In the genomic region with DNA sequence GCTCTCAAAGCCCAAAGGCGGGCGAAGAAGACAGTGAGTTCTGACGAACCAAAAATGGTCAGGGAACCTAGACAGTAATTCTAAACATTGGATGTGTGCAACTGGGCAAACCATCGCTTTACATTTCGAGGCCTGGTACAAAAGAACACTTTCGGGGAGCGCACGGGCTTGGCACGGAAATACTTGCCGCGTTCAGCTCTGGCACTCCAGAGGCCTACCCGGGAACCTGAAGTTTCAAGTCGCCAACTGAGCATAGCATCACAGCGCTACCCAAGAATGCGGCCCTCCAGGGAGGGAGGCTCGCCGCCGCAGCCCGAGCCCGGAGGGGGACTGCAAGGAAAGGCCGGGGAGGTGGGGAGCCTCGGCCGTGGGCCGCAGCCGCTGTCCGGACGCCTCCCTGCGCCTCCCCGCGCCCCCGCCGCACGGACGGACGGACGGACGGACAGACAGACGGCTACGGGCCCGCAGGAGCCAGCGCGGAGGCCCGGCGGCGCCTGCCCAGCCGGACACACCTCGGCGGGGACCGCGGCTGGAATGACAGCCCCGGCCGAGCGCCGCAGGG, we compare ENCODE assay signal across 8 mouse cellular contexts. TPM values are rescaled to one million over a fixed set of nuclear protein-coding genes. Genes with fewer than 3 reads are reported as not detected.
DNase-seq lines count a peak whose midpoint lies in the region; ATAC-seq and TF ChIP-seq lines count a peak whose summit lies in the region.

No protein-coding gene starts in this region.

- peak overlapping the region; percentile 49 for H3K27ac ChIP-seq in brown adipose tissue, adult 24 weeks (replicated peaks; ENCODE audit: low read depth, low read length)
- peak overlapping the region; percentile 79 to 83 for H3K27ac ChIP-seq in heart, embryonic 14.5 days (replicated peaks in 1 of 2; ENCODE audit: control insufficient read depth in 1 of 2, insufficient read depth in 1 of 2, low read depth in 2 of 2, low read length in 2 of 2)
- H3K27ac ChIP-seq in kidney, postnatal 0 days = peak overlapping the region; percentile 95
- peak overlapping the region; percentile 72 for H3K27ac ChIP-seq in liver, embryonic 15.5 days (replicated peaks)

- ATAC-seq in heart, embryonic 14.5 days (ENCODE audit: insufficient number of reproducible peaks, insufficient read depth, low FRiP score, low read depth) = peak; percentile 74
- ATAC-seq in kidney, postnatal 0 days (replicated peaks; ENCODE audit: low FRiP score, low read depth) = peak; percentile 78
- peak; percentile 75 for ATAC-seq in liver, embryonic 15.5 days (ENCODE audit: insufficient read depth)

- peak overlapping the region; percentile 62 for H3K4me2 ChIP-seq in heart, embryonic 14.5 days (ENCODE audit: low read length)
- H3K4me2 ChIP-seq in kidney, postnatal 0 days (ENCODE audit: low read length) = peak overlapping the region; percentile 67
- peak overlapping the region; percentile 81 for H3K4me2 ChIP-seq in liver, embryonic 15.5 days

- H3K9me3 ChIP-seq in E14TG2a.4 (ENCODE audit: low read length) = no peaks in the 10 kb centered on the region
- no peaks in the 10 kb centered on the region for H3K9me3 ChIP-seq in erythroblast, embryonic 14.5 days (ENCODE audit: control insufficient read depth, low read length)
- no peaks in the 10 kb centered on the region for H3K9me3 ChIP-seq in heart, embryonic 14.5 days (ENCODE audit: control insufficient read depth, low read length)
- no peaks in the 10 kb centered on the region for H3K9me3 ChIP-seq in kidney, postnatal 0 days (replicated peaks; ENCODE audit: low read length)
- no peaks in the 10 kb centered on the region for H3K9me3 ChIP-seq in liver, embryonic 15.5 days (replicated peaks)

- TF ChIP-seq CTCF in E14TG2a.4 (conservative IDR thresholded peaks at IDR 0.05; ENCODE audit: low read length) = no peak
- TF ChIP-seq CTCF in kidney, postnatal 0 days (IDR thresholded peaks at IDR 0.05; ENCODE audit: low read depth) = no peak

- peak overlapping the region; percentile 80 for H3K9ac ChIP-seq in heart, embryonic 14.5 days (ENCODE audit: low read length)
- H3K9ac ChIP-seq in kidney, postnatal 0 days (ENCODE audit: low read depth, low read length) = peak overlapping the region; percentile 95
- peak overlapping the region; percentile 90 for H3K9ac ChIP-seq in liver, embryonic 15.5 days

- peaks cover 24% of the 10 kb centered on the region for H3K36me3 ChIP-seq in E14TG2a.4 (ENCODE audit: insufficient read depth, low read length)
- H3K36me3 ChIP-seq in erythroblast, embryonic 14.5 days (ENCODE audit: control insufficient read depth) = peaks cover 28% of the 10 kb centered on the region
- peaks cover 26% of the 10 kb centered on the region for H3K36me3 ChIP-seq in heart, embryonic 14.5 days (ENCODE audit: control insufficient read depth, insufficient read depth, low read length)
- peaks cover 11% of the 10 kb centered on the region; the same call in 1 of the 2 replicates for H3K36me3 ChIP-seq in kidney, postnatal 0 days (ENCODE audit: insufficient read depth, low read length)
- peaks cover 24% of the 10 kb centered on the region for H3K36me3 ChIP-seq in liver, embryonic 15.5 days (replicated peaks)

- H3K4me3 ChIP-seq in E14TG2a.4 (replicated peaks; ENCODE audit: low read length) = peak overlapping the region; percentile 99
- H3K4me3 ChIP-seq in brown adipose tissue, adult 24 weeks (ENCODE audit: insufficient read depth, low read depth, low read length) = peak overlapping the region; percentile 75
- H3K4me3 ChIP-seq in erythroblast, embryonic 14.5 days (replicated peaks) = peak overlapping the region; percentile 99
- H3K4me3 ChIP-seq in heart, embryonic 14.5 days (ENCODE audit: control insufficient read depth in 1 of 2, insufficient read depth in 1 of 2, low read depth in 1 of 2, low read length in 2 of 2) = peak overlapping the region; percentile 69 to 96
- H3K4me3 ChIP-seq in kidney, postnatal 0 days (replicated peaks; ENCODE audit: low read depth, low read length) = peak overlapping the region; percentile 99
- peak overlapping the region; percentile 91 for H3K4me3 ChIP-seq in liver, embryonic 15.5 days (replicated peaks)

- H3K27me3 ChIP-seq in E14TG2a.4 (ENCODE audit: insufficient read depth, low read length) = no peaks in the 10 kb centered on the region
- peaks cover 3% of the 10 kb centered on the region for H3K27me3 ChIP-seq in erythroblast, embryonic 14.5 days (ENCODE audit: control insufficient read depth)
- H3K27me3 ChIP-seq in heart, embryonic 14.5 days (ENCODE audit: control insufficient read depth, insufficient read depth, low read length) = no peaks in the 10 kb centered on the region
- H3K27me3 ChIP-seq in kidney, postnatal 0 days (ENCODE audit: insufficient read depth, low read length) = no peaks in the 10 kb centered on the region
- H3K27me3 ChIP-seq in liver, embryonic 15.5 days = no peaks in the 10 kb centered on the region

- H3K4me1 ChIP-seq in E14TG2a.4 (replicated peaks; ENCODE audit: low read depth, low read length) = peaks cover 27% of the 10 kb centered on the region
- H3K4me1 ChIP-seq in brown adipose tissue, adult 24 weeks (ENCODE audit: control insufficient read depth, insufficient read depth, insufficient read length, low read length) = 0 out of 2 replicates have a peak, but pooled peaks cover 5% of the 10 kb centered on the region
- H3K4me1 ChIP-seq in erythroblast, embryonic 14.5 days (ENCODE audit: control insufficient read depth) = peaks cover 26% of the 10 kb centered on the region
- H3K4me1 ChIP-seq in heart, embryonic 14.5 days (ENCODE audit: control insufficient read depth in 2 of 2, insufficient read depth in 2 of 2, low read length in 2 of 2) = peaks cover 0 to 7% of the 10 kb centered on the region in 2 experiments; a peak in 2 of 4 replicates
- H3K4me1 ChIP-seq in kidney, postnatal 0 days (replicated peaks; ENCODE audit: insufficient read depth, low read length) = 0 out of 2 replicates have a peak, but pooled peaks cover 5% of the 10 kb centered on the region
- peaks cover 22% of the 10 kb centered on the region for H3K4me1 ChIP-seq in liver, embryonic 15.5 days (replicated peaks)

- DNase-seq in kidney, postnatal 0 days (ENCODE audit: low spot score) = peak; percentile 76
- DNase-seq in neural tube, embryonic 10.5 days (ENCODE audit: extremely low spot score, low spot score) = peak; percentile 70
- peak; percentile 40 for DNase-seq in telencephalon, adult 2 months (ENCODE audit: low read depth, low spot score)

- WGBS in heart, embryonic 14.5 days = under 1% methylated on average over 39 of the region's 54 CpGs
- under 1% methylated on average over 54 of the region's 54 CpGs for WGBS in kidney, postnatal 0 days
- WGBS in liver, embryonic 15.5 days (ENCODE audit: insufficient replicate concordance) = 2% methylated on average over 54 of the region's 54 CpGs

RNA-seq across cellular contexts. Expression of gene Phc3, which starts 0.6 kb away (rescaled TPM):
- 5.4 and 8.6 TPM in 2 replicates for polyA plus RNA-seq in brown adipose tissue, adult 24 weeks (2012; ENCODE audit: insufficient read depth, insufficient read length, missing spikeins)
- 0.08 and 0.09 TPM in 2 replicates for polyA plus RNA-seq in erythroblast, embryonic 14.5 days (2012)
- polyA plus RNA-seq in heart, embryonic 14.5 days (2014; fragmentation: Nextera tagmentation; extraction: Ambion mirVana) = 6.6 and 7.2 TPM in 2 replicates
- polyA plus RNA-seq in kidney, postnatal 0 days (2015; fragmentation: Nextera tagmentation; extraction: Ambion mirVana) = 4.5 and 4.7 TPM in 2 replicates
- 1.8 TPM in 2 replicates for polyA plus RNA-seq in liver, embryonic 15.5 days (2015; fragmentation: Nextera tagmentation; extraction: Ambion mirVana)

RNA-seq across cellular contexts. Expression of gene Prkci, which starts 26.9 kb away (rescaled TPM):
- 15.9 and 42.5 TPM in 2 replicates for polyA plus RNA-seq in brown adipose tissue, adult 24 weeks (2012; ENCODE audit: insufficient read depth, insufficient read length, missing spikeins)
- 0.02 and 0.10 TPM in 2 replicates for polyA plus RNA-seq in erythroblast, embryonic 14.5 days (2012)
- 18.4 and 21.1 TPM in 2 replicates for polyA plus RNA-seq in heart, embryonic 14.5 days (2014; fragmentation: Nextera tagmentation; extraction: Ambion mirVana)
- 29.5 and 31.6 TPM in 2 replicates for polyA plus RNA-seq in kidney, postnatal 0 days (2015; fragmentation: Nextera tagmentation; extraction: Ambion mirVana)
- 5.1 and 5.4 TPM in 2 replicates for polyA plus RNA-seq in liver, embryonic 15.5 days (2015; fragmentation: Nextera tagmentation; extraction: Ambion mirVana)

Comparison
In these comparisons a context has a peak if more than half of its experiments do, and no peak if none do; other contexts are left out.
1. Peak in every context shown above with its lines: DNase-seq, ATAC-seq, H3K4me3 ChIP-seq and H3K27ac ChIP-seq.